Mouse (Mus musculus) limb, embryonic 11.5 days (tissue): ENCODE results near the gene Pfn1. TPM values are rescaled to one million over a fixed set of nuclear protein-coding genes. Genes with fewer than 3 reads are reported as not detected.

Experiments used
- ATAC-seq: fragments of 200-750 bp; cut with Nextera tagmentation; 2 replicates; pipeline ENCODE4 v1.8.0; 2017; ENCODE audit warnings: low read depth; ENCODE audit not compliant: insufficient number of reproducible peaks, low FRiP score, low TSS enrichment
- DNase-seq: peaks from one replicate; pipeline ENCODE4 v3.0.0-alpha.2; 2015; ENCODE audit warnings: low spot score
- H3K27ac ChIP-seq: fragments of 300-500 bp; sonication (generic); replicated peaks from 2 replicates; pipeline ENCODE4 v1.5.1; 2014; ENCODE audit warnings: low read depth, mild to moderate bottlenecking, low read length
- H3K27me3 ChIP-seq: fragments of 300-500 bp; sonication (generic); 2 replicates; pipeline ENCODE4 v1.6.1; 2014; ENCODE audit warnings: mild to moderate bottlenecking, low read length, mixed read lengths; ENCODE audit not compliant: control insufficient read depth, insufficient read depth
- H3K36me3 ChIP-seq: fragments of 300-500 bp; sonication (generic); 2 replicates; pipeline ENCODE4 v1.6.1; 2014; ENCODE audit warnings: mild to moderate bottlenecking, low read length, moderate library complexity, mixed read lengths; ENCODE audit not compliant: control insufficient read depth, insufficient read depth
- H3K4me1 ChIP-seq: fragments of 300-500 bp; sonication (generic); 2 replicates; pipeline ENCODE4 v1.6.1; 2014; ENCODE audit warnings: low read length, mixed read lengths; ENCODE audit not compliant: control insufficient read depth, insufficient read depth
- H3K4me2 ChIP-seq: fragments of 300-500 bp; sonication (generic); 2 replicates; pipeline ENCODE4 v1.6.1; 2014; ENCODE audit warnings: low read depth, mild to moderate bottlenecking, moderate library complexity; ENCODE audit not compliant: severe bottlenecking
- H3K4me3 ChIP-seq: fragments of 300-500 bp; sonication (generic); 2 replicates; pipeline ENCODE4 v1.5.1; 2014; ENCODE audit warnings: low read depth, low read length
- H3K9ac ChIP-seq: fragments of 300-500 bp; sonication (generic); 2 replicates; pipeline ENCODE4 v1.6.1; 2014; ENCODE audit warnings: mild to moderate bottlenecking, low read length
- H3K9me3 ChIP-seq: fragments of 300-500 bp; sonication (generic); 2 replicates; pipeline ENCODE4 v1.6.1; 2016; ENCODE audit warnings: low read length; ENCODE audit not compliant: control insufficient read depth
- WGBS: fragments of 180-500 bp; shearing (Covaris S2); extraction: QIAGEN DNeasy Blood & Tissue Kit; methylation state at CpG from one replicate; pipeline ENCODE4 v1.1.7; 2014; 5-methylcytosine and 5-hydroxymethylcytosine counted together
- polyA plus RNA-seq: library from polyadenylated mRNA; unstranded; fragments of >200 nt; fragmentation: Nextera tagmentation; extraction: Ambion mirVana; gene quantifications from 2 replicates; pipeline ENCODE4 v1.2.1, GENCODE M21; 2014

Gene Pfn1
- 2,040 and 2,092 TPM in 2 replicates for polyA plus RNA-seq

GRCm38 (mm10) chr11:70654198-70654922 is at the start of gene Pfn1:
TSS of gene Pfn1 (minus strand) at chr11:70654644.
- Histone ChIP-seq H3K36me3 (peaks cover 20% of the 10 kb centered on the region), H3K4me2 (peak within 1 kb of the TSS; percentile 96), H3K27ac (peak within 1 kb of the TSS; percentile 97), H3K9me3 (no peaks in the 10 kb centered on the region), H3K9ac (peak within 1 kb of the TSS; percentile 98), H3K4me3 (peak within 1 kb of the TSS; percentile 100), H3K27me3 (no peaks in the 10 kb centered on the region), H3K4me1 (peaks cover 36% of the 10 kb centered on the region)
- under 1% methylated on average over 54 of the region's 61 CpGs for WGBS
- DNase-seq (peak; percentile 83), ATAC-seq (peak; percentile 11; the same call in 1 of the 2 replicates)

- Histone ChIP-seq H3K27me3 (no peaks in the 10 kb centered on the region), H3K9me3 (no peaks in the 10 kb centered on the region), H3K27ac (no peak overlapping the region), H3K4me1 (peaks cover 5% of the 10 kb centered on the region), H3K36me3 (peaks cover 9% of the 10 kb centered on the region; the same call in 1 of the 2 replicates), H3K9ac (peak overlapping the region; percentile 27; the same call in 1 of the 2 replicates), H3K4me3 (no peak overlapping the region), H3K4me2 (no peak overlapping the region)
- 74% methylated on average over 6 of the region's 6 CpGs for WGBS
- ATAC-seq (no peak), DNase-seq (no peak)
Observed at GRCm38 (mm10) chr11:70702781-70703180, 48.3 kb upstream of the Pfn1 start.

- peak overlapping the region; percentile 79 for H3K4me2 ChIP-seq
- peaks cover 5% of the 10 kb centered on the region for H3K4me1 ChIP-seq
- H3K9me3 ChIP-seq: no peaks in the 10 kb centered on the region
- no peak overlapping the region; the same call in 1 of the 2 replicates for H3K4me3 ChIP-seq
- no peak for ATAC-seq
- H3K36me3 ChIP-seq: peaks cover 9% of the 10 kb centered on the region; the same call in 1 of the 2 replicates
- WGBS: 83% methylated on average over 6 of the region's 6 CpGs
- DNase-seq: no peak
- no peaks in the 10 kb centered on the region for H3K27me3 ChIP-seq
- H3K27ac ChIP-seq: no peak overlapping the region
- peak overlapping the region; percentile 27; the same call in 1 of the 2 replicates for H3K9ac ChIP-seq
Observed at GRCm38 (mm10) chr11:70701984-70702733, 47.7 kb upstream of the Pfn1 start.

GRCm38 (mm10) chr11:70701221-70701955 is 46.9 kb upstream of the Pfn1 start:
- ATAC-seq (peak; percentile 21), DNase-seq (no peak)
- no peaks in the 10 kb centered on the region for H3K9me3 ChIP-seq
- peaks cover 5% of the 10 kb centered on the region for H3K4me1 ChIP-seq
- peak overlapping the region; percentile 79 for H3K4me2 ChIP-seq
- no peaks in the 10 kb centered on the region for H3K27me3 ChIP-seq
- peak overlapping the region; percentile 87 for H3K9ac ChIP-seq
- H3K27ac ChIP-seq: no peak overlapping the region
- peaks cover 9% of the 10 kb centered on the region; the same call in 1 of the 2 replicates for H3K36me3 ChIP-seq
- peak overlapping the region; percentile 86 for H3K4me3 ChIP-seq
- 14% methylated on average over 10 of the region's 10 CpGs for WGBS

- Histone ChIP-seq H3K36me3 (peaks cover 4% of the 10 kb centered on the region; the same call in 1 of the 2 replicates), H3K27ac (peak overlapping the region; percentile 85), H3K4me3 (peak overlapping the region; percentile 86), H3K9ac (peak overlapping the region; percentile 87), H3K27me3 (no peaks in the 10 kb centered on the region), H3K4me2 (peak overlapping the region; percentile 79), H3K9me3 (no peaks in the 10 kb centered on the region), H3K4me1 (peaks cover 5% of the 10 kb centered on the region)
- peak; percentile 26 for ATAC-seq
- under 1% methylated on average over 33 of the region's 34 CpGs for WGBS
- peak; percentile 73 for DNase-seq
Observed at GRCm38 (mm10) chr11:70700613-70701012, 46.2 kb upstream of the Pfn1 start.

- peak within 1 kb of the TSS; percentile 86 for H3K4me3 ChIP-seq
- 1% methylated on average over 68 of the region's 69 CpGs for WGBS
- peak; percentile 96 for DNase-seq
- peak within 1 kb of the TSS; percentile 87 for H3K9ac ChIP-seq
- H3K27me3 ChIP-seq: no peaks in the 10 kb centered on the region
- peak; percentile 92 for ATAC-seq
- H3K4me2 ChIP-seq: peak within 1 kb of the TSS; percentile 79
- H3K27ac ChIP-seq: peak within 1 kb of the TSS; percentile 85
- H3K4me1 ChIP-seq: peaks cover 5% of the 10 kb centered on the region
- peaks cover 2% of the 10 kb centered on the region; the same call in 1 of the 2 replicates for H3K36me3 ChIP-seq
- no peaks in the 10 kb centered on the region for H3K9me3 ChIP-seq
Observed at GRCm38 (mm10) chr11:70699722-70700556, 45.5 kb upstream of the Pfn1 start, which contains the start of the genes Inca1 and Kif1c. TSS of gene Inca1 (minus strand) at chr11:70700155. TSS of gene Kif1c (plus strand) at chr11:70700548.

- H3K4me3 ChIP-seq: no peak overlapping the region
- H3K9ac ChIP-seq: no peak overlapping the region
- no peaks in the 10 kb centered on the region for H3K27me3 ChIP-seq
- H3K27ac ChIP-seq: no peak overlapping the region
- H3K36me3 ChIP-seq: no peaks in the 10 kb centered on the region
- 67% methylated on average over 2 of the region's 2 CpGs for WGBS
- ATAC-seq (no peak), DNase-seq (no peak)
- H3K9me3 ChIP-seq: no peaks in the 10 kb centered on the region
- H3K4me1 ChIP-seq: peaks cover 5% of the 10 kb centered on the region
- no peak overlapping the region for H3K4me2 ChIP-seq
Observed at GRCm38 (mm10) chr11:70699051-70699450, 44.6 kb upstream of the Pfn1 start.
